Mouse (Mus musculus): ENCODE results near the gene Slc38a10. TPM values are rescaled to one million over a fixed set of nuclear protein-coding genes. Genes with fewer than 3 reads are reported as not detected.

Slc38a10 gene
- polyA plus RNA-seq, 1 experiment from 2014 or later: 68.4 TPM

DNA sequence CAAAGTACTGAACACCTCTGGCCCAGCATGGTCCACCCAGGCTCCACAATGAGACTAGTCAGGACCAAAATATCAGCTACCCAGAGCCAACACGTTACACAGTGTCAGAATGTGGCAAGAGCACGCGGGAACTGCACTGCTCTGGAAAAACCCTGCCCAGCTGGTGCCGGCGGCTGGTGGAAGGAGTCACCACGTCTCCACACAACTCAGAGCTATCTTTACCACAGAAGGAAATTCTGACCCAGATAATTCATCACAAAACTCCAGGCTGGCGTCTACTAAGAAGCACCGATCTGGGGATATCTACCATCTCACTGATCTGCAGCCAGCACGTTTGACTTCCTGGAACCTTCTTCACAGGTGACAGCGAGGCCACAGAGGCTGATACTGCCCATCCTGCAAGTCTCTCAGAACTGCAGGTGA, 11.8 kb downstream of the Slc38a10 start:
- no peak overlapping the region for H3K27ac ChIP-seq (ENCODE audit: low read length)
- H3K4me1 ChIP-seq (ENCODE audit: control insufficient read depth, insufficient read depth, low read length): 0 out of 2 replicates have a peak, but pooled peaks cover 20% of the 10 kb centered on the region
- H3K9ac ChIP-seq (replicated peaks; ENCODE audit: low read depth, low read length): no peak overlapping the region
- no peaks in the 10 kb centered on the region for H3K27me3 ChIP-seq (ENCODE audit: control insufficient read depth, insufficient read depth, low read length)
- no peak overlapping the region for H3K4me3 ChIP-seq (ENCODE audit: low read depth, low read length)
- no peak for ATAC-seq (ENCODE audit: insufficient number of reproducible peaks, insufficient read depth, low FRiP score, low read depth)
- H3K36me3 ChIP-seq (ENCODE audit: control insufficient read depth, insufficient read depth, low read length): peaks cover 12% of the 10 kb centered on the region
- WGBS: 79% methylated on average over 10 of the region's 10 CpGs
- H3K9me3 ChIP-seq (ENCODE audit: control insufficient read depth, low read depth, low read length): no peaks in the 10 kb centered on the region
- H3K4me2 ChIP-seq (replicated peaks; ENCODE audit: low read depth, low read length): no peak overlapping the region

DNA sequence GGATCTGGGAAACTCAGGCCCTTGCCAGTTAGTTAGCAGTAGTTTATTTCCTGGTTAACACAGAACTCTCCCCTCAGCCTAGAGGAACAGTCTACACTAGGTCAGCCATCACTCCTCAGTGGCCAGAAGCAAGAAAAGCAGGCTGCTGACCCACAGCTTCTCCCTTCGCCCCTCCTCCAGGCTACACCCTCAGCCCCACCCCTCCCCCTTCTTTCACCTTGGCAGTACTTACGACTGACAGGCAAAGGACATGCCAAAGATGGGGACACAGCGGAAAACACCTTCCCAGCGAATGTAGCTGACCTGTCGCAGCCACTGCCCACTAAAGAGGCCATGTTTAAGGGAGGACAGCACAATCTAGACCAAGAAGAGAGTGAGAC, 13.5 kb downstream of the Slc38a10 start:
- Histone ChIP-seq H3K27ac (ENCODE audit: low read length) (no peak overlapping the region), H3K4me2 (replicated peaks; ENCODE audit: low read depth, low read length) (no peak overlapping the region)
- WGBS: 29% methylated on average over 5 of the region's 5 CpGs

DNA sequence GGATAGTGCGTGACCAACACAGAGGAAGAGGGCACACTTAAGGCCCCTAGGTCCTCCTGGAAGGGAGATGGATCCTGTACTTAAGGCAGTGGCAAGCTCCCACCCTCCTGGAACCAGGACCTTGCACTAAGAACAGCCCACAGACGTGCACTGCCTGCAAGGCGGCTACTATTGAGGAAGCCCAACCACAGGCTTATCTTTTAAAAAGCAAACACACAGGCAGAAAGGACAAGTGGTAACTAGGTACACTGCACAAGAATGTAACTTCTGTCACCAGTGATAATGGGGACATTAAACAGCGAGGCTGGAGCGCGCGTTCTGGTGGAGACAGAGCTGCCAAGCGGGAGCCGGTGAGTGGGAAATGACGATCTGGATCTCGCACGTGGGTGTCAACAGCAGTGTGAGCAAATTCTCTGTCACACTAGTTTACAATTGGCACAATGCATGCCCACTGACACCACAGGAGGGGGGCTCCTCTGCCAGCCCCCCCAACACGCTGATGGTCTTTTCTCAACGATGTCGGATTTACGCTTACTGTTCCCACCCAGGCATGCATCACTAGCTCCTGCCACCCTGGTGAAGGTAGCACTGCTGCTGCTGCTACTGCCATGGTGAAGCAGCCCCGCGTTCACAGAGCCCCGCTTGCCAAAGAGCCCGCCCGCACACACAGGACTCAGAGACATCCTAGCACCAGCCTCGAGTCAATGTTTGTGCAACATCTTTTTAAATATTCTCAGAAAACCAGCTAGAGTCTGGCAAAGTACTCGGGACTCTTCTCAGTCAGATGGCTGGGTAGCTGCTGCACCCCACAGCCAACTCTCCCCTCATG, 14.1 kb downstream of the Slc38a10 start:
- Histone ChIP-seq H3K4me3 (ENCODE audit: low read depth, low read length) (no peak overlapping the region), H3K36me3 (ENCODE audit: control insufficient read depth, insufficient read depth, low read length) (peaks cover 16% of the 10 kb centered on the region), H3K27ac (ENCODE audit: low read length) (peak overlapping the region; percentile 55; the same call in 1 of the 2 replicates), H3K9me3 (ENCODE audit: control insufficient read depth, low read depth, low read length) (no peaks in the 10 kb centered on the region), H3K9ac (replicated peaks; ENCODE audit: low read depth, low read length) (no peak overlapping the region), H3K4me2 (replicated peaks; ENCODE audit: low read depth, low read length) (peak overlapping the region; percentile 26), H3K4me1 (ENCODE audit: control insufficient read depth, insufficient read depth, low read length) (0 out of 2 replicates have a peak, but pooled peaks cover 14% of the 10 kb centered on the region), H3K27me3 (ENCODE audit: control insufficient read depth, insufficient read depth, low read length) (no peaks in the 10 kb centered on the region)
- 61% methylated on average over 23 of the region's 23 CpGs for WGBS
- ATAC-seq (ENCODE audit: insufficient number of reproducible peaks, insufficient read depth, low FRiP score, low read depth): peak; percentile 79

More for the DNA sequence above, 13.5 kb downstream of the Slc38a10 start:
- peaks cover 15% of the 10 kb centered on the region for H3K36me3 ChIP-seq (ENCODE audit: control insufficient read depth, insufficient read depth, low read length)
- no peaks in the 10 kb centered on the region for H3K9me3 ChIP-seq (ENCODE audit: control insufficient read depth, low read depth, low read length)
- ATAC-seq (ENCODE audit: insufficient number of reproducible peaks, insufficient read depth, low FRiP score, low read depth): peak; percentile 47; the same call in 1 of the 2 replicates
- no peak overlapping the region for H3K4me3 ChIP-seq (ENCODE audit: low read depth, low read length)
- H3K27me3 ChIP-seq (ENCODE audit: control insufficient read depth, insufficient read depth, low read length): no peaks in the 10 kb centered on the region
- H3K4me1 ChIP-seq (ENCODE audit: control insufficient read depth, insufficient read depth, low read length): 0 out of 2 replicates have a peak, but pooled peaks cover 14% of the 10 kb centered on the region
- no peak overlapping the region for H3K9ac ChIP-seq (replicated peaks; ENCODE audit: low read depth, low read length)

DNA sequence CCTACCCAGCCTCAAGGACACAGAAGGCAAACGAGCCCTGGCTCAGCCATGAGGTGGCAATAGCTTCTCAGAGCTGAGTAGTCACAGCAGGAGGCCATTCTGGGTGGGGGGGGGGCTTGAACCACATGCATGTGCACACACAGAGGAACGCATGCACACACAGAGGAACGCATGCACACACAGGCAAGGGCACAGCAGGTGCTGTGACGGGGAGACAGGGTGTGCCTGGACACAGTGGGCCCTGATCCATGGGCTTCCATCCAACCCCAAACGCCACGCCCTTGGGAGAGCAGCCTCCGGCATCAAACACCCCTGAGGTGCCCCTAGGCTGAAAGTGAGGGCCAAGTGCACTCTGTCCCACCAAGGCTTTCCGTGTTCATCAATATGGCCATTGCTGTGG, 15.0 kb downstream of the Slc38a10 start:
- Histone ChIP-seq H3K9me3 (ENCODE audit: control insufficient read depth, low read depth, low read length) (no peaks in the 10 kb centered on the region), H3K27me3 (ENCODE audit: control insufficient read depth, insufficient read depth, low read length) (no peaks in the 10 kb centered on the region), H3K4me2 (replicated peaks; ENCODE audit: low read depth, low read length) (no peak overlapping the region), H3K9ac (replicated peaks; ENCODE audit: low read depth, low read length) (no peak overlapping the region), H3K27ac (ENCODE audit: low read length) (peak overlapping the region; percentile 48; the same call in 1 of the 2 replicates), H3K4me1 (ENCODE audit: control insufficient read depth, insufficient read depth, low read length) (0 out of 2 replicates have a peak, but pooled peaks cover 14% of the 10 kb centered on the region), H3K36me3 (ENCODE audit: control insufficient read depth, insufficient read depth, low read length) (peaks cover 18% of the 10 kb centered on the region), H3K4me3 (ENCODE audit: low read depth, low read length) (no peak overlapping the region)
- WGBS: 76% methylated on average over 8 of the region's 8 CpGs
- no peak for ATAC-seq (ENCODE audit: insufficient number of reproducible peaks, insufficient read depth, low FRiP score, low read depth)

DNA sequence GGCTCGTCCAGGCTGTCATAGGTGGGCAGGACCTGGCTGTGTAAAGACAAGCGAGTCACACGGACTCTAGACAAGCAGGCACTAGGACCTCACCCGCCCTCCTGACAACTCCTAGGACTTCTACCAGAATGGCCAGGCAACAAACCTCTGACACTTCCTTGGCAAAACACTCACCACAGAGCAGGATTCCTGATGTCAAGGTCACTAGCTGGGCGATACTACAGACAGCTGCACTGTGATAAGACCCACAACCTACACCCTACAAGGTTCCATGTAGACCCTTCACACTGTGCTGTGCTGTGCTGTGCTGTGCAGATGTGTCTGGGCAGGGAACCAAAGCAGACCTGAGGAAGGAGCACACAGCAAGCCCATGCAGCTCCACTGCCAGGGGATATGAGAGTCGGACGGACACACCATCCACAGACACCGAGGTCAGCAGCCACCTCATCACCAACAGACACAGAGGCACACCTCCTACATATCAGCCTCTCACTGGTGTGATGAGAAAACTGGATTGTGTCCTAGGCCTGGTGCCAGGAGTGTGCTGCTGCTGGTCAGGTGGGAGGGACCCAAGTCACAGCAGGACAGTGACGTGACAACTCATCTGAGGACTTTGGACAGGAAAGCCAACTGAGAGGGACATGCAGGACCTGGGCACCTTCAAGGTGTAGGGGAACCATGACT, 16.2 kb downstream of the Slc38a10 start:
- Histone ChIP-seq H3K4me3 (ENCODE audit: low read depth, low read length) (no peak overlapping the region), H3K4me2 (replicated peaks; ENCODE audit: low read depth, low read length) (no peak overlapping the region), H3K4me1 (ENCODE audit: control insufficient read depth, insufficient read depth, low read length) (0 out of 2 replicates have a peak, but pooled peaks cover 14% of the 10 kb centered on the region), H3K36me3 (ENCODE audit: control insufficient read depth, insufficient read depth, low read length) (peaks cover 22% of the 10 kb centered on the region), H3K27ac (ENCODE audit: low read length) (no peak overlapping the region), H3K9me3 (ENCODE audit: control insufficient read depth, low read depth, low read length) (no peaks in the 10 kb centered on the region), H3K9ac (replicated peaks; ENCODE audit: low read depth, low read length) (no peak overlapping the region), H3K27me3 (ENCODE audit: control insufficient read depth, insufficient read depth, low read length) (no peaks in the 10 kb centered on the region)
- WGBS: 88% methylated on average over 9 of the region's 9 CpGs
- ATAC-seq (ENCODE audit: insufficient number of reproducible peaks, insufficient read depth, low FRiP score, low read depth): no peak

DNA sequence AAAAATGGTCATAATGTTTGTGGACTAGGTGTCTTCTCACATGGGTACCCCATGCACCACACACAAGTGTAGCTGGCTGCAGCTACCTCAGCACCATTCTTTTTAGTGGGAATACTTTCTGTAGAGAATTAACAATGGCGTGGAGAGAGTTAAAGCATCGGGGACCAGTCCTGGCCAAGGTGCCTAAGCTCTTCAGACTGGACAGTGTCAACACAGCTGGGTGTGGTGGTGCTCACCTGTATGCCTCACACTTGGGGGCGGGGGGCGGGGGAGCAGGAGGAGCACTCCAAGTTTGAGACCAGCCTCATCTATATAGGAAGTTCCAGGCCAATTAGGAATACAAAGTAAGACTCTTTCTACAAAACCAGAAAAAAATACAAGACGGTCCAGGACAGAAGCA, 17.0 kb downstream of the Slc38a10 start:
- 0 out of 2 replicates have a peak, but pooled peaks cover 14% of the 10 kb centered on the region for H3K4me1 ChIP-seq (ENCODE audit: control insufficient read depth, insufficient read depth, low read length)
- no peaks in the 10 kb centered on the region for H3K27me3 ChIP-seq (ENCODE audit: control insufficient read depth, insufficient read depth, low read length)
- 70% methylated on average over 5 of the region's 5 CpGs for WGBS
- H3K9me3 ChIP-seq (ENCODE audit: control insufficient read depth, low read depth, low read length): no peaks in the 10 kb centered on the region
- no peak for ATAC-seq (ENCODE audit: insufficient number of reproducible peaks, insufficient read depth, low FRiP score, low read depth)
- H3K4me2 ChIP-seq (replicated peaks; ENCODE audit: low read depth, low read length): no peak overlapping the region
- H3K36me3 ChIP-seq (ENCODE audit: control insufficient read depth, insufficient read depth, low read length): peaks cover 29% of the 10 kb centered on the region
- H3K9ac ChIP-seq (replicated peaks; ENCODE audit: low read depth, low read length): no peak overlapping the region
- no peak overlapping the region for H3K4me3 ChIP-seq (ENCODE audit: low read depth, low read length)
- no peak overlapping the region for H3K27ac ChIP-seq (ENCODE audit: low read length)

DNA sequence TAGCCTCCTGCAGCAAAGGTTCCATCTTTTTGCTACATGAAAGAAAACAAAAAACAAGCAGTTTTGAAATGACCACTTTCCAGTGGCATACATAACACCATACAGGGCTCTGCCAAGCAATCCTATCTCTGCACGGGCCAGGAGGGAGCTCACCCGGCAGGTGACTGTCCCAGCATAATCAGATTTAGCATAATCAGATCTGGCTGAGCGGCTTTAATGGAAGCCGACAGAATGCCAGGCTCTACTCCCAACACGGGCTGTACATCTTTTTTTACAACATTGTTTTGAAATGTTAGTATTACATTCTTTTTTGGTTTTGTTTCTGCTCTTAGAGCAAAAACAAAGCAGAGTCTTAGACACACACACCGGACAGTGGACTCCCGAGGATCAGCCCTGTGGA, 21.9 kb downstream of the Slc38a10 start:
- ATAC-seq (ENCODE audit: insufficient number of reproducible peaks, insufficient read depth, low FRiP score, low read depth): no peak
- no peaks in the 10 kb centered on the region for H3K4me1 ChIP-seq (ENCODE audit: control insufficient read depth, insufficient read depth, low read length)
- no peaks in the 10 kb centered on the region for H3K27me3 ChIP-seq (ENCODE audit: control insufficient read depth, insufficient read depth, low read length)
- H3K27ac ChIP-seq (ENCODE audit: low read length): no peak overlapping the region
- H3K4me2 ChIP-seq (replicated peaks; ENCODE audit: low read depth, low read length): no peak overlapping the region
- no peak overlapping the region for H3K4me3 ChIP-seq (ENCODE audit: low read depth, low read length)
- H3K9me3 ChIP-seq (ENCODE audit: control insufficient read depth, low read depth, low read length): no peaks in the 10 kb centered on the region
- H3K9ac ChIP-seq (replicated peaks; ENCODE audit: low read depth, low read length): no peak overlapping the region
- peaks cover 41% of the 10 kb centered on the region for H3K36me3 ChIP-seq (ENCODE audit: control insufficient read depth, insufficient read depth, low read length)
- WGBS: 78% methylated on average over 7 of the region's 7 CpGs

DNA sequence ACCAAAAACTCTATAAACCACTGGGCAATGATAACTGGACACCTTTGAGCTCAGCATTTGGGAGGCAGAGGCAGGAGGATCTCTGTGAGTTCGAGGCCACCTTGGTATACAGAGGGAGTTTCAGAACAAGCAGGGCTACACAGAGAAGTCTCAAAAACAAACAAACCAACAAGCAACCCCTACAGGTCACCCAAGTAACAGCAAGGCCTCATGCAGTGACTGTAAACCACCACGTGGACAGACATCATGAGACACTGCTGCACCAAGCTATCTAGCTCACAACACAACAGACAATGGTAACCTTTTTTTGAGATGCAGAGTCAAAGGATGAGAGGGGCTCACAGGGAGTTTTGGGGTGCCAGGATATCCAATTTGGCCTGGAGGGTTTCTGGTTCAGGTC, 24.3 kb downstream of the Slc38a10 start:
- no peak overlapping the region for H3K4me3 ChIP-seq (ENCODE audit: low read depth, low read length)
- ATAC-seq (ENCODE audit: insufficient number of reproducible peaks, insufficient read depth, low FRiP score, low read depth): no peak
- no peaks in the 10 kb centered on the region for H3K9me3 ChIP-seq (ENCODE audit: control insufficient read depth, low read depth, low read length)
- peaks cover 40% of the 10 kb centered on the region for H3K36me3 ChIP-seq (ENCODE audit: control insufficient read depth, insufficient read depth, low read length)
- no peak overlapping the region for H3K9ac ChIP-seq (replicated peaks; ENCODE audit: low read depth, low read length)
- H3K4me2 ChIP-seq (replicated peaks; ENCODE audit: low read depth, low read length): no peak overlapping the region
- H3K27me3 ChIP-seq (ENCODE audit: control insufficient read depth, insufficient read depth, low read length): no peaks in the 10 kb centered on the region
- no peaks in the 10 kb centered on the region for H3K4me1 ChIP-seq (ENCODE audit: control insufficient read depth, insufficient read depth, low read length)
- no peak overlapping the region for H3K27ac ChIP-seq (ENCODE audit: low read length)
- 85% methylated on average over 2 of the region's 2 CpGs for WGBS

Measured in stomach, embryonic 14.5 days (tissue).